Mouse (Mus musculus): ENCODE results near the gene Cyp27b1.
A peak's percentile ranks its signal among the peaks of the same experiment; 100 is the strongest.

The Cyp27b1 gene

DNA sequence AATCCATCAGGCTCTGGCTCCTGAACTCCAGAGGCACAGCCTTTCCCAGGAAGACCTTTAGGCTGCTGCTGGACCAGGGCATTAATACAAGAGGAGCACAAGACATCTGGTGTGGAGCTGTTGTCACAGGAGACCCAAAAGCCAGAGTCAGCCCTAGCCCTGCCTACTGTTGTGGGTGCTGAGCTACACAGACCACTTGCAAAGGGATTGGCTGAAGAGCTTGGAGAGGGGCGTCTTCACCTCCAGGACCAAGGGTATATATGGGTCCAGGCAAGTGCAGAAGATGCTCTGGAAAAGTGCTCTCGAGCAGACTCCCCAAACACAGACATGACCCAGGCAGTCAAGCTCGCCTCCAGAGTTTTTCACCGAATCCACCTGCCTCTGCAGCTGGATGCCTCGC is at the start of gene Cyp27b1:
Cyp27b1 (plus strand) TSS at position 297 of the 400 bp plus-strand sequence.
- DNase-seq (ENCODE audit: low read depth) = no peak

- no peak for DNase-seq (ENCODE audit: low read depth)
Observed at GRCm38 (mm10) chr10:127000529-127000928, 47.5 kb upstream of the Cyp27b1 start, which contains the start of gene Avil. Gene Avil, plus strand, starts transcription at chr10:127000709.

GRCm38 (mm10) chr10:127001297-127001696 is 46.8 kb upstream of the Cyp27b1 start:
- no peak for DNase-seq (ENCODE audit: low read depth)

DNA sequence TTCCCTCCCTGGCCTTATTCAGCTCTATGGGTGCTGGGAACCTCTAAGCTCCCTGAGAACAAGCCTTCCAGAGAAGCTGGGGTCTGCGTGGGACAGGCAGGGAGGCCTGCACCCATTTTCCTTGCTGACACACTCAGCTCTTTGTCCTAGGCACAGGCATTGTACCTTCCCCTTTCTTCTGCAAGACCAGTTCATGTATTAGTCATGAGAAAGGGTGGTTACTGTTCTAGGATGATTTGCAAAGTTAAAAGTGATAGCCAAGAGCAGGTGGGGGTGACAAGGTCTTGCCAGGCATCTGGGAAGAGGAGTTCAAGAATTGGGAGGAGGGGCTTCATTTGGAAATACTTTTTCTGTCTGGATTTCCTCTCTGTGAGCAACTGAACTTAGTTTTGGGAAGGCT is 46.0 kb upstream of the Cyp27b1 start:
- DNase-seq (ENCODE audit: low read depth) = no peak

- no peak for DNase-seq (ENCODE audit: low read depth)
Observed at GRCm38 (mm10) chr10:127002765-127003164, 45.3 kb upstream of the Cyp27b1 start.

DNA sequence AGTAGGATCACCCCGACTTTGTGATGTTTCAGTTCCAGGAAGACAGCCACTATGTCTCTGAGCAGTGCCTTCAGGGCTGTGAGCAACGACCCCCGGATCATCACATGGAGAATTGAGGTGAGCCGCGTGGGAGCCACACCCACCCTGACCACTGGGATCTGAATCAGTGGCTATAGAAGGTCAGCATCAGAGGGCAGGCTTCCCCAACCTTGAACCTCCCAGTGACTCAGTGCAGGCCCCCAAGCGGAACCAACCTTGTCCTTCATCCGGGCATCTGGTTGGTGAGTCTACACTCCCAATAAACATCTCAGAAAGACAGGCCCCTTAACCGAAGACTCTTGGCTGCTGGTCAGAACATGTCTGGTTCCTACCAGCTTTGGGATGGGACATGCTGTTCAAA is 44.7 kb upstream of the Cyp27b1 start:
- no peak for DNase-seq (ENCODE audit: low read depth)

GRCm38 (mm10) chr10:127003806-127004205 is 44.2 kb upstream of the Cyp27b1 start:
- DNase-seq (ENCODE audit: low read depth) = no peak

- no peak for DNase-seq (ENCODE audit: low read depth)
Observed at GRCm38 (mm10) chr10:127016488-127016887, 31.6 kb upstream of the Cyp27b1 start.

GRCm38 (mm10) chr10:127017071-127017470 is 31.0 kb upstream of the Cyp27b1 start:
- no peak for DNase-seq (ENCODE audit: low read depth)

GRCm38 (mm10) chr10:127018422-127018821 is 29.6 kb upstream of the Cyp27b1 start:
- DNase-seq (ENCODE audit: low read depth) = no peak

- DNase-seq (ENCODE audit: low read depth) = peak; percentile 60
Observed at GRCm38 (mm10) chr10:127030336-127031296, 17.4 kb upstream of the Cyp27b1 start, which contains the start of gene Tsfm. Gene Tsfm, minus strand, starts transcription at chr10:127030840.

- DNase-seq (ENCODE audit: low read depth) = no peak
Observed at GRCm38 (mm10) chr10:127033301-127033741, 14.7 kb upstream of the Cyp27b1 start.

- no peak for DNase-seq (ENCODE audit: low read depth)
Observed at GRCm38 (mm10) chr10:127036273-127036672, 11.8 kb upstream of the Cyp27b1 start.

GRCm38 (mm10) chr10:127037641-127038040 is 10.4 kb upstream of the Cyp27b1 start:
- no peak for DNase-seq (ENCODE audit: low read depth)

DNA sequence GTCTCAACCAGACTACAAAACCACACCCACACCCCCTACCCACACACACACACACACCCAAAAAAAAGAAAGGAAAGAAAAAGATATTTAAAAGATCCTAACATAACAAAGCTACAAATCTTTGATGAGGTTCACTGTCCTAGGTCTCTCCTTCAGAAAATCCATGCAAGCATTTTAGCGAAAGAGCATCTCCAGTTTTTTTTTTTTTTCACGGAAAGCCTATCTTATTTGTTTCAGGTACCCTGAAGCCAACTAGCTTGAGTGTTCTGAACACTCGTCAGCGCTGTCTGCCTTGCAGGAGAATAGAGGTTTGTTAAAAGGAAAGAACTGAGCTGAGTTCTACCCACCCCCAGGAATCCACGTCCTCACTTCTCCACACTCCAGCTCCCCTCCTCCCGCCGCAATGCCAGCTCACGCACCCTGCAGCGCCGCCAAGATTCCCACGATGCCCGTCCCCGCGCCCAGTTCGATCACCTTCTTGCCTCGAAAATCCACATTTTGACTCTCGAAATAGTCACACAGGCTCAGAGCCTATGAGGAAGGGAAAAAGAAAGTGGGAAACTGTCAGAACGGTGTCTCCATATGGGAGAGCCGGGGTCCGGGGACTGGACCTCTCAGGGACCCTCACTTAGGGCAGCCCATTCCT is 7.4 kb upstream of the Cyp27b1 start:
- no peak for DNase-seq (ENCODE audit: low read depth)

DNA sequence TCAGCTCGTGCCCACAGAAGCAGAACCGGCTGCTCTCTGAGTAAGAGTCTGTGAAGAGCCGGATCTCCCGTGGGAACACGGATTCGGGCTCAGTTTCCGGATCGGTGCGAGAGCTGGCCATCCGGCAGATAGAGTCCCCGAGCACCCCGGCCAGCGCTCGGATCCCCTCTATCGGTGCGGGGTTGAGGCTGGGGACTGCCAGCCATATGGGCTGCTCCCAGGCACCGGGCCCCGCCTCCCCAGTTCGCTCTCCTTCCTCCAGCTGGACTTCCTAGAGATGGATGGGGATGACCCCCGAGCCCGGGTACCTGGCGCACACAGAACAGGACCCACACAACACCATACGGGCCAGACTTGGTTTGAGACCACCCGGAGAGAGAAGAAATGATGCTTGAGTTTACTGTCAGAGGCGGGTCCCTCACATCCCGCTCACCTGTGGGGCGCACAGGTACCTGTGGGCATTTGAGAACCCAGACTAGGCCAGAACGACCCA is 6.7 kb upstream of the Cyp27b1 start, which contains the start of the genes Mettl1 and Eef1akmt3:
Mettl1 (plus strand) TSS at position 141 of the 493 bp plus-strand sequence.
Eef1akmt3 (minus strand) TSS at position 240 of the 493 bp plus-strand sequence.
- no peak for DNase-seq (ENCODE audit: low read depth)

DNA sequence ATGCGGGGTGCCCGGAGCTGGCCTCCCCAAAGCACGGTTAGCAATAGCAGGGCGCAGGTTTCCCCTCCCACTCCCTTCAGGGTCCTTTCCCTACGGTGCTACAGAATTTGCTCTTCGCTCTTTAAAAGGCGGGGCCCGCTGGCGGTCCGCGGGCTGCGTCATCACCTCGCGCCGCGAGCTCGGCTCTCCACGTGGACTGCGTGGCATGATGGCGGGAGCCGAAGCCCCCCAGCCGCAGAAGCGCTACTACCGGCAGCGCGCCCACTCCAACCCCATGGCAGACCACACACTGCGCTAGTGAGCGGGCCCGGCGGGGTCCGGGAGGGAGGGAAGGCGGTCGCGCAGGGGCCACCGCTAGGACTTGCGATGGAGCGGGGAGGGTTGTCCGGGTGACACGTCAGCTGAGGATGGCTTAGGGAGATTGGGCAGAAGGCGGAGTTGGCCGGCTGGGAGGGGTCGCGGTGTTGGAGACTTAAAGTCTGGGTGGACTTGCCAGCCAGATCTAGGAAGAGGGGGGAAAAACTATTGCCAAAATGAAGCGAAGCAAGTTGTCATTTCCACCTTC is 6.2 kb upstream of the Cyp27b1 start:
- peak; percentile 60 for DNase-seq (ENCODE audit: low read depth)

GRCm38 (mm10) chr10:127042468-127043115 is 5.5 kb upstream of the Cyp27b1 start:
- DNase-seq (ENCODE audit: low read depth) = no peak

DNA sequence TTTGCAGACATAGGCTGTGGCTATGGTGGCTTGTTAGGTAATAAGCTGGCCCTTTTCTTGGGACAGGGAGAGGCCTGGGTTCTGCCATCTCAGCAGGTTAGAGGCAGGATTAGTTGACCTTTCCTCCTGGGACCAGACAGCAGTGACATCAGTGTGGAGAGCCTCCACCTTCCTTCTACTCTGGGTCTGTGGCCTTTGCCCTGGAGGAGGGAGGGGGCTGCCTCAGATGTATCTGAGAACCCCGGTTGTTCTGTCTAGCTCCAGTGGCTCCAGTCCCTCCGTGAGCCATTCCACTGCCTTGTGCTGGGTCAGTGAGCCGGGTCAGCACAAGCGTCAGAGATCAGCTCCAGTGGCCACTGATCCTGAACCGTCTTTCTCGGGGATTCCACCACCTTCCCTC is 4.9 kb upstream of the Cyp27b1 start:
- no peak for DNase-seq (ENCODE audit: low read depth)

- DNase-seq (ENCODE audit: low read depth) = no peak
Observed at GRCm38 (mm10) chr10:127048608-127049394, 751 bp downstream of the Cyp27b1 start.
